Mouse (Mus musculus) G1E (cell line): Measurements from ENCODE around the gene D17Wsu92e.

ENCODE experiments used
- CTCF ChIP-seq: IDR thresholded peaks from 2 replicates; pipeline ENCODE4 v1.5.1; 2012; ENCODE audit warnings: low read depth, low read length, inconsistent platforms, mixed read lengths
- GATA1 ChIP-seq: IDR thresholded peaks from 2 replicates; pipeline ENCODE4 v1.6.1; 2012; ENCODE audit warnings: borderline replicate concordance, low read length, inconsistent platforms, mixed read lengths
- GATA2 ChIP-seq: IDR thresholded peaks from 2 replicates; pipeline ENCODE4 v1.6.1; 2012; ENCODE audit warnings: low read depth, low read length, inconsistent platforms, borderline replicate concordance
- POLR2AphosphoS5 ChIP-seq: IDR thresholded peaks from 2 replicates; pipeline ENCODE4 v1.6.1; 2012; ENCODE audit warnings: low read depth, low read length, inconsistent platforms; ENCODE audit not compliant: insufficient replicate concordance
- TAL1 ChIP-seq: conservative IDR thresholded peaks from 2 replicates; pipeline ENCODE4 v1.6.1; 2012; ENCODE audit warnings: low read depth, low read length, inconsistent platforms, mixed read lengths

GRCm38 (mm10) chr17:27790976-27791375 lies 29.5 kb downstream of the D17Wsu92e start:
- TF ChIP-seq CTCF: no peak
- no peak for TF ChIP-seq TAL1
- no peak for TF ChIP-seq GATA1
- no peak for TF ChIP-seq GATA2
- no peak for TF ChIP-seq POLR2AphosphoS5
